Mouse (Mus musculus) erythroblast, embryonic 14.5 days (primary cell): ENCODE data around the gene Mab21l1. TPM values are rescaled to one million over a fixed set of nuclear protein-coding genes. Genes with fewer than 3 reads are reported as not detected.

Source experiments
- H3K27me3 ChIP-seq: 2 replicates; pipeline ENCODE4 v1.6.1; 2012; ENCODE audit warnings: inconsistent platforms; ENCODE audit not compliant: control insufficient read depth
- H3K36me3 ChIP-seq: 2 replicates; pipeline ENCODE4 v1.6.1; 2012; ENCODE audit warnings: mild to moderate bottlenecking, inconsistent platforms; ENCODE audit not compliant: control insufficient read depth
- H3K4me1 ChIP-seq: 2 replicates; pipeline ENCODE4 v1.6.1; 2012; ENCODE audit warnings: inconsistent platforms; ENCODE audit not compliant: control insufficient read depth
- H3K4me3 ChIP-seq: replicated peaks from 2 replicates; pipeline ENCODE3; 2012; ENCODE audit warnings: moderate library complexity, mild to moderate bottlenecking, inconsistent platforms
- H3K9me3 ChIP-seq: 2 replicates; pipeline ENCODE4 v1.6.1; 2012; ENCODE audit warnings: low read length, inconsistent platforms, mixed read lengths; ENCODE audit not compliant: control insufficient read depth
- GATA1 ChIP-seq: IDR thresholded peaks from 2 replicates; pipeline ENCODE4 v1.6.1; 2012; ENCODE audit warnings: low read length, inconsistent platforms, mixed read lengths
- TAL1 ChIP-seq: IDR thresholded peaks from 3 replicates; pipeline ENCODE4 v1.6.1; 2012; ENCODE audit warnings: low read length, inconsistent platforms, mixed read lengths
- polyA plus RNA-seq: library from polyadenylated mRNA; stranded (reverse); fragments of >175 nt; gene quantifications from 2 replicates; pipeline ENCODE4 v1.2.3, GENCODE M21; 2012

Gene Mab21l1
- not detected in 2 replicates for polyA plus RNA-seq

DNA sequence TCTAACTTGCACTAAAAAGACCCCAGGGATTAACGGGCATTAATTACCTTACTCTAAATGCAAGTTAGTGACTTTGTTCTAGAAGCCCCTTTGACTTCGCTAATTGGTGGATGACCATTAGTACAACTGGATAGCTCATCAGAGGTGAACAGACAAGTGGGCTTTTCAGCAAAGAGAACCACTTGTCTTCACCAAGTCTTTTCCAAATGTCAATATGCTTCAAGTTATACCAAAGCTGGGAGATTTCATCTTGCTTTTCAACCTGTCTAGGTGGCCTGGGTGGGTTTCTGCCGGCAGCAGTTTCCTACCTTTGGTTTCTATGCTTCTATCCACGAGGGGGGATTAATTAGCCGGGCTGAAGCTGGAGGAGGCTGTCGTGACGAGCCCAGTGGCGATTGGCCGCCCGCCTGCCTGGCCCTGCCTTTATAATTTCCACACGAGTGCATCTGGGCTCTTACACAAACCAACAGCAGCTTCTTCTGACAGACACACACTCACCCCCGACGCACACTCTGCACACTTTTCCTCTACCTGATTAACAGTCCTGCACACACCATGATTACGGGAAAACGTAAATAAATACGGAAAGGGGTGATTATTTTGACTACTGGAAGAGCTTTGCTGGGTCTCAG is at the start of gene Mab21l1:
Gene Mab21l1 (plus strand): TSS at position 455 of the 632 bp plus-strand sequence.
- H3K27me3 ChIP-seq = peaks cover 93% of the 10 kb centered on the region
- H3K9me3 ChIP-seq = no peaks in the 10 kb centered on the region; the same call in 1 of the 2 replicates
- no peak for TF ChIP-seq GATA1
- TF ChIP-seq TAL1 = no peak
- H3K4me3 ChIP-seq = no peak within 1 kb of the TSS
- no peaks in the 10 kb centered on the region for H3K4me1 ChIP-seq
- H3K36me3 ChIP-seq = no peaks in the 10 kb centered on the region

DNA sequence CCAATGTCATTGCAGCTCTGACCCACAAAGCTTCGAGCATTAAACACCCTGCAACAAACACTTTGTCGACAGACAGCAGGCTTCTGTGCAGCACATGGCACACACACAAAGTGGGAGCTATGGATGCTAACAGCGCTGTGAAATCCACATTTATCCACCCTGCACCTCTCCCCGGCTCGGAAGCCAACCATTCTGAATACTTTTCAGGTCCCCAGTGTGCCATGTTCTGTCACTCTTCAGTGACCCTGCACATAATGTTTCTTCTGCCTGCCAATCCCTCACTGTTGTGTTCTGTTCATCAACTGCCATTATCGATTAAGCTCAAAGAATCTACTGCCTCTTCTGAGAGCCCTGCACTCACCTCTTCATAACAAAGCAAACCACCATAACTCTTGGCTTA is 48.6 kb upstream of the Mab21l1 start:
- no peaks in the 10 kb centered on the region for H3K9me3 ChIP-seq
- H3K27me3 ChIP-seq = no peaks in the 10 kb centered on the region
- H3K4me3 ChIP-seq = no peak overlapping the region
- H3K36me3 ChIP-seq = no peaks in the 10 kb centered on the region
- TF ChIP-seq GATA1 = no peak
- no peak for TF ChIP-seq TAL1
- no peaks in the 10 kb centered on the region for H3K4me1 ChIP-seq

DNA sequence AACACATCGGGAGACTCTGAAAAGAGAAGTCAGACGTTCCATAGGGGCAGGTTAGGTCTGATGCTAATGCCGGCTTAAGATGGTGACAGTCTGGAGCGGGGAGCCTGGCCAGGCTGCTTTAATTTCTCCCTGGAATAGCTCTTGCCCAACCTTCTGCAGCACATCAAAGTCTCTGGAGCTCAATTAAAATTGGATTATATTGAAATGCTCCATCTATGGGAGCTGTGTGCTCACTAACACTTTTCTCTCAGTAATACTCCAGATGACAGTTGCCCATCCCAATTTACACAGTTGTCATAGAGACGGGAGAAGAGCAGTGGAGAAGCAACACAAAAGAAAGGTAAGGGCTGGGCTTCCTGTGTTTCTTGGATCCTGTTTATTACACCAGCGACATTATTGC is 40.9 kb upstream of the Mab21l1 start:
- Histone ChIP-seq H3K9me3 (no peaks in the 10 kb centered on the region), H3K36me3 (no peaks in the 10 kb centered on the region), H3K27me3 (no peaks in the 10 kb centered on the region), H3K4me1 (no peaks in the 10 kb centered on the region), H3K4me3 (no peak overlapping the region)
- TF ChIP-seq TAL1 = no peak
- TF ChIP-seq GATA1 = no peak

DNA sequence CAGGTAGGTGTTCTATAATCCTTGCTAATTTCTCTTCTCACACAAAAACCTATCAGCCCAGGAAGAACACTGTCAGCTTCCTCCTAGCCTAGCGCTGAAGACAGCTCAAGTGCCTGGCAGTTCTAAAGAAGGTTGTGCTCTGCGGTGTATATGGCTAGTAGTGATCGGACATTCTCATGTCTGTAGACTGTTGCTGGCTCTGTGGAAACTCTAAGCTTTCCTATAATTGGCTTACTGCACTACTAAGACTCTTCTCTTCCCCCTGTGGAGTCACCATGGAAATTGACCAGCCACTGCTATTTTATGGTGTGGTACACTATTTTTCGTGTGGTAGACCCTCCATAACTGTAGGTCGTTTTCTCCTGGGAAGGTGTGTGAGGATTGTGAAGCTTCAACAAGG is 40.1 kb upstream of the Mab21l1 start:
- H3K4me3 ChIP-seq = no peak overlapping the region
- TF ChIP-seq GATA1 (no peak), TAL1 (no peak)
- no peaks in the 10 kb centered on the region for H3K9me3 ChIP-seq
- H3K27me3 ChIP-seq = no peaks in the 10 kb centered on the region
- no peaks in the 10 kb centered on the region for H3K4me1 ChIP-seq
- H3K36me3 ChIP-seq = no peaks in the 10 kb centered on the region

DNA sequence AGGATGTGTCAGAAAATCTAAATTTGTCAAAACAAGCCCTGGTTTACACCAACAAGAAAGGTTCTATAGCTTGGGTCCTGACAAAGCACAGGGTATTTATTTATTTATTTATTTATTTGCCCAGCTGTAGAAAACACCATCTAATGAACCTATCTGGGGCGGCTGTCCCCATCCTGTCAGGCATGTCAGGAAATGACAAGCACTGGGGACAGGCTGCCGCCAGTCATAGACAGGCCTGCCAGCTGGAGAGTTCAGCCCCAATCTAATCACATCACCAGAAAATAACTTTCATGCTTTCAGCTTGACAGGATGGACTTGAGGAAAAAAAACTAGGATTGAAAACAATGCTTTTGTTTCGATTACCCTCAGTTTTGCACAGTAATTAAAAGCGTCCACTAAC is 39.7 kb upstream of the Mab21l1 start:
- TF ChIP-seq TAL1 (no peak), GATA1 (no peak)
- H3K27me3 ChIP-seq = no peaks in the 10 kb centered on the region
- no peak overlapping the region for H3K4me3 ChIP-seq
- H3K4me1 ChIP-seq = no peaks in the 10 kb centered on the region
- no peaks in the 10 kb centered on the region for H3K9me3 ChIP-seq
- H3K36me3 ChIP-seq = no peaks in the 10 kb centered on the region

DNA sequence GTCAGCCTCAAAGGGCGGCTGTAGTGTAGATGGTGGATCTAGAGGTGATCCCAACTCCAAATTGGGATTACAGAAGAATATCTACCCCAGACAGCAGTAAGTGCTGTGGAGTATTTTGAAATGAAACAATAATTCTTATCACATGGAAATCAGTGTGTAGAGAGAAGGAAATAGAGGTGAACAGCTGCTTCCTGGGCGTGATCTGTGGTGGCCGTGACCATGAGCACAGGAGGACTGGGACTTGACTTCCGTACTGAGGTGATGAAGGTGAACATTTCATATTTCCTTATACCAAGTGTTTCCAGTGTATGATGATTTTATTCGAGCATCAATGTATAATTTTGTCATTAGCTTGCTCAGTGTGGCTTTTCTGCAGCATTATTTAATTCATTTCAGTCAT is 38.4 kb upstream of the Mab21l1 start:
- Histone ChIP-seq H3K27me3 (no peaks in the 10 kb centered on the region), H3K36me3 (no peaks in the 10 kb centered on the region), H3K9me3 (no peaks in the 10 kb centered on the region), H3K4me1 (no peaks in the 10 kb centered on the region), H3K4me3 (no peak overlapping the region)
- TF ChIP-seq TAL1 (no peak), GATA1 (no peak)

DNA sequence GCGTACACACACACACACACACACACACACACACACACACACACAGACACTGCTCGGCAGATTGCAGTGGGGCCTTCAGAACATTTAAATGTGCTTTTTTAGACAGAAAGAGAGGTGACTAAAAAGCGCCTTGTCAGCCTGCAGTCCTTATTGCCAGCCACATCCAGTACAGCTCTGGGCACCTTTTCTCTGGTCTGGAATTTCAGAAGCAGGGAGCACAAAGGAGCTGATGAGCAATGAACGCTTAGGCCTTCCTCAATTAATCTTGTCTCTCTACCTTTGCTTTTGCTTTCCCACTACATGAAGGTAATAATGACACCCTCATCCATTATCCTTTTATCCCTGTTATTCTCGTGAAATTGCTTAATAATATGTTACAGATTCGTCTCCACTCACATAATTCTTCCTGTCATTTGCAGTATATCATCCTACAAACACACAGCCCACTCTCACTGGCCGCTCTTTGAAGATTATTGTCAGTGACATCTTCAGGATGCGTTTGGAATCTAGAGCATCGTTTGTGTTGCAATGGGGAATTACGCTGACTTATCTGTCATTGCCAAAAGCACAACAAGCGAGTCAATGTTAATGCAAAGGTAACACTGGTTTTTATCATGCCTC is 31.8 kb upstream of the Mab21l1 start:
- Histone ChIP-seq H3K36me3 (no peaks in the 10 kb centered on the region), H3K4me1 (no peaks in the 10 kb centered on the region), H3K27me3 (no peaks in the 10 kb centered on the region), H3K9me3 (no peaks in the 10 kb centered on the region), H3K4me3 (no peak overlapping the region)
- TF ChIP-seq TAL1 = no peak
- no peak for TF ChIP-seq GATA1

DNA sequence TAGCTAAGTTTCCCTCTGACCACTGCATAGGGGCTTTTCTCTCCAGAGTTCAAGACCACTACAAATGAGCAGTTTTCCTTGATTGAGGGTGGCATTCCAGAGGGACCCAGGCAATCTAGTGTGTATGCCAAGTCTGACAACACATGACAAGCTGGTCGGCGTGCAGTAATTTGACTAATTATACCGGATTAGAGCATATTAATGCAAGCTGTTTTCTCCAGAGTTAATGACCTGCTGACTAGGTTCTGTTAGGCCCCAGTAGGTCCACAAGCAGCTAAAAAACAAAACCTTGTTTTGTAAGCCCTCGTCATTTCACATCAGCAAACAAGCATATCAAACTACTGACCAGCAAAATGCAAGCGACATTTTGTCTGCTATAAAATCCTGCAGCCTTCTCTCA is 30.9 kb upstream of the Mab21l1 start:
- TF ChIP-seq GATA1 = no peak
- TF ChIP-seq TAL1 = no peak
- Histone ChIP-seq H3K4me3 (no peak overlapping the region), H3K36me3 (no peaks in the 10 kb centered on the region), H3K9me3 (no peaks in the 10 kb centered on the region), H3K4me1 (no peaks in the 10 kb centered on the region), H3K27me3 (no peaks in the 10 kb centered on the region)

DNA sequence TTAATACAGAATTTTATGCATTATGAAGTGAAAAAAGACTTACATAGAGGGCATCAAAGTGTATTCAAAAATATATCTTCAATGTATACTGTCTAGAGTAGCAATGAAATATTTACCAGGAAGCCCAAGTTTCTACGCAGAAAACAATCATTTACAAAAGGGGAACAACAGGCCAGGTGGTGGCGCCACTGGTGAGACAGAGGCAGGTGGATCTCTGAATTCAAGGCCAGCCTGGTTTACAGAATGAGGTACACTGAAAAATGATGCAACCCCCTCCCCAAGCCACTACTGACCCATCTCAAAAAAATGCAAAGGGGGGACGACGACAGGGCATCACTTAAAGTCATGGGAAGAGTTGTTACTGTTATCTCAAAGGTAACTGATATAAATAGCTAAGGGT is 29.8 kb upstream of the Mab21l1 start:
- Histone ChIP-seq H3K4me3 (no peak overlapping the region), H3K4me1 (no peaks in the 10 kb centered on the region), H3K9me3 (no peaks in the 10 kb centered on the region), H3K27me3 (no peaks in the 10 kb centered on the region), H3K36me3 (no peaks in the 10 kb centered on the region)
- no peak for TF ChIP-seq TAL1
- no peak for TF ChIP-seq GATA1
